Mouse (Mus musculus): ENCODE measurements around the gene Tas2r144.

The Tas2r144 gene

DNA sequence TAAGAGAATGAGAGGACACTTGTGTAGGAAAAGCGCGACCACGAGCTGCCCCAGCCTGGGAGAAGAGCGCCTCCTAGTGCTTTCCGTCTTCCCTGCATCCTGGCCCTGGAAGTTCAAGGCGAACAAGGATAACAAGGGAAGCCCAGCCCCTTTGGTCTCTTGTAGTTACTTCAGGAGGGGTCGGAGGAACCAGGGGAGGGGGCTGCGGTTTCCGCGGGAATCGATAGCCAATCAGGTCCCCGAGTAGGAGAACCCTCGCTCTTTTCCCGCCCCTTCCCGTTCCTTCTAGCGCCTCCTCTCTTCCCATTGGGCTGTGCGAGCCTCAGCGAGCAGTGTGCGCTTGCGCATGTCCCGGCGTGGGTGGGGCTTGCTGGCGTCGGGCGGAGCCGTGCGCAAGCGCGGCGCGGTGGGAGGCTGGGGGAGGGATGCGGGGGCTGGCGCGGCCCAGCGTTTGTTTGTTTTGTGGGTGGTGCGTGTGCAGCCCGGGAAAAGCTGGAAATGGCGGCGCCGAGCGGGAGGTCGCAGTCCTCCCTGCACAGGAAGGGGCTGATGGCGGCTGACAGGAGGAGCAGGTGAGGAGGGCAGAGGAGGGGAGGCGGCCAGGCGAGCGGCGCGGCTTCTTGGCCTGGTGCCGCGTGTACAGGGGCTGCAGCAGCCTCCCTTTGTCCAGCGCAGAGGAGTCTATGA lies 49.6 kb downstream of the Tas2r144 start, which contains the start of gene Casp2:
Casp2 (plus strand) TSS at position 360 of the 687 bp plus-strand sequence.
- peak; percentile 96 for DNase-seq (ENCODE audit: extremely low read depth, low read depth)

Measured in MEL-GATA-1-ER (cell line).